7 mouse cellular contexts compared by ENCODE assay signal in the genomic region with DNA sequence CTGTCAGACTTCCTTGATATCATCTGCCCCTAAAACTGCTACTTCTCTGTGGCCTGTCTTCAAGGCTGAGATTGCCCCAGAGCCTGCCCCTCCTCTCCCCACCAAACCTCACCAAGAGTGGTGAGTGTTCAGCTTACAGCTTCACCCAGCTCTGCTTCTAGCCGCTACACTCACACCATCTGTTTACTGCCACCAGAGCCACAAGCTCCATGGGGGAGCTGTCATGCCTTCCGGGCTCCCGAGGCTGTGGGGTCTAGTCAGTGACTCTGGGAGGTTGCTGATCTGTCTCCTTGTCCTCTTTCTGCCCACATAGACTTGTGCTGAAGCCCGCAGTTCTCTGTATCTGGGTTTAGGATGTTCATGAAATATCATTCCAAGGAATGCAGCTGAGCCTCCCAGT.
"Had no signal": no experiment of that assay in that cellular context is flagged by ENCODE, and none has a peak within 500 bp of the region (broad histone marks: within the 10 kb centered on the region; RNA-seq: fewer than 3 reads in every experiment).

No protein-coding gene starts in this region.

- DNase-seq: kidney, postnatal 25 days; layer of hippocampus, postnatal 36 days; lung, embryonic 14.5 days; lung, postnatal 10 days; right cerebral cortex, adult 18-20 months; right cerebral cortex, postnatal 25 days; thymus, postnatal 4 days had no signal
